ENCODE assay signal across 11 mouse cellular contexts in the genomic region with DNA sequence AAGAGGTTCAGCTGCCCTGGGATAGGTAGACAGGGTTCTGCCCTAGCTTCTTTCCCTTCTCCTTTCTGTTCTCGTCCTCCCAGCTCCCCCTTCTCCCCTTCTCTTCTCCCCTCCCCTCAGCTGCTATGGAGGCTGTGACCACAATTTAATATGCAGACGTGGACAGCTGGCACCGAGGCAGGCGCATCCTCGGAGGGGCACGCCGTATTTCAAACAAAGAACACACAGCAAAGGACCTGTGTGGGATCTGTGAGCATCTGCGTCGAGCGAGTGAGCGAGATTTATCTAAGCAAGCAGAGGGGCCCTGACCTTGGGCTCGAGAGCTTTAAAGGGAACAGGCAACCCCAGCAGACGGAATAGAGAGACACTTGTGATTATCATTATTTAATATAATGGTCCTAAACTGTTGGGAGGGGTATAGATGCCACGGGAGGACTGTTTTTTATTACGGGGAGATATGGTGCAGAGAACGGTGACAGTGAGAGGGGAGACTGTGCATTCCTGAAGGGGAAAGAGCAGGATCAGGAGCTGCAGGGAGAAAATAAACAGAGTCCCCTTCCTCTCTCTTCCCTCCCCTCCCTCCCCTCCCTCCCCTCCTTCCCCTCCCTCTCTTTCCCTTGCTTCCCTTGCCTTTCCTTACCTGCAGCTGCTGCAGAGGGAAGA. TPM values are rescaled to one million over a fixed set of nuclear protein-coding genes. Genes with fewer than 3 reads are reported as not detected.
DNase-seq lines count a peak whose midpoint lies in the region; ATAC-seq lines count a peak whose summit lies in the region.
"Had no signal": no experiment of that assay in that cellular context is flagged by ENCODE, and none has a peak within 500 bp of the region (broad histone marks: within the 10 kb centered on the region; RNA-seq: fewer than 3 reads in every experiment).

No protein-coding gene starts in this region.

- DNase-seq in heart, embryonic 10.5 days (ENCODE audit: low spot score), result no peak
- DNase-seq in heart, postnatal 36 days, result no peak
- peak; percentile 61 for DNase-seq in hindbrain, embryonic 14.5 days (ENCODE audit: low spot score)
- no peak for DNase-seq in frontal cortex, postnatal 36 days (ENCODE audit: low spot score in 2 of 2)
- DNase-seq in urinary bladder, postnatal 36 days (ENCODE audit: low spot score in 2 of 2), result no peak
- DNase-seq in ovary, postnatal 10 days (ENCODE audit: low spot score), result no peak
- DNase-seq: adrenal gland, adult 8-10 months; lung, postnatal 10 days had no signal

- H3K4me2 ChIP-seq in embryonic facial prominence, embryonic 12.5 days (replicated peaks), result peak overlapping the region; percentile 32
- peak overlapping the region; percentile 10; the same call in 1 of the 2 replicates for H3K4me2 ChIP-seq in hindbrain, embryonic 14.5 days (replicated peaks)
- peak overlapping the region; percentile 18; the same call in 1 of the 2 replicates for H3K4me2 ChIP-seq in midbrain, embryonic 15.5 days

- H3K4me1 ChIP-seq in heart, embryonic 10.5 days, result peaks cover 37% of the 10 kb centered on the region
- peaks cover 36% of the 10 kb centered on the region for H3K4me1 ChIP-seq in embryonic facial prominence, embryonic 12.5 days
- H3K4me1 ChIP-seq in hindbrain, embryonic 14.5 days (replicated peaks; ENCODE audit: control insufficient read depth, insufficient read depth, low read length), result peaks cover 54% of the 10 kb centered on the region
- peaks cover 56% of the 10 kb centered on the region for H3K4me1 ChIP-seq in midbrain, embryonic 15.5 days

- 22% methylated on average over 16 of the region's 16 CpGs for WGBS in heart, embryonic 10.5 days
- WGBS in embryonic facial prominence, embryonic 12.5 days, result 11% methylated on average over 16 of the region's 16 CpGs
- WGBS in hindbrain, embryonic 14.5 days, result 4% methylated on average over 16 of the region's 16 CpGs
- WGBS in midbrain, embryonic 15.5 days, result under 1% methylated on average over 16 of the region's 16 CpGs

- H3K27me3 ChIP-seq in heart, embryonic 10.5 days (ENCODE audit: insufficient read depth, poor library complexity, severe bottlenecking), result peaks cover 99% of the 10 kb centered on the region
- H3K27me3 ChIP-seq in embryonic facial prominence, embryonic 12.5 days, result peaks cover 19% of the 10 kb centered on the region
- H3K27me3 ChIP-seq in hindbrain, embryonic 14.5 days (ENCODE audit: control insufficient read depth, insufficient read depth, low read length), result no peaks in the 10 kb centered on the region
- no peaks in the 10 kb centered on the region for H3K27me3 ChIP-seq in midbrain, embryonic 15.5 days (replicated peaks)

- H3K27ac ChIP-seq in heart, embryonic 10.5 days, result peak overlapping the region; percentile 57; the same call in 1 of the 2 replicates
- H3K27ac ChIP-seq in embryonic facial prominence, embryonic 12.5 days, result peak overlapping the region; percentile 61
- H3K27ac ChIP-seq in hindbrain, embryonic 14.5 days, result peak overlapping the region; percentile 85
- H3K27ac ChIP-seq in midbrain, embryonic 15.5 days, result peak overlapping the region; percentile 88

- no peaks in the 10 kb centered on the region for H3K36me3 ChIP-seq in heart, embryonic 10.5 days
- H3K36me3 ChIP-seq in embryonic facial prominence, embryonic 12.5 days, result no peaks in the 10 kb centered on the region
- H3K36me3 ChIP-seq in hindbrain, embryonic 14.5 days (replicated peaks; ENCODE audit: control insufficient read depth, insufficient read depth), result no peaks in the 10 kb centered on the region
- H3K36me3 ChIP-seq in midbrain, embryonic 15.5 days (replicated peaks), result no peaks in the 10 kb centered on the region

- peak overlapping the region; percentile 37; the same call in 1 of the 2 replicates for H3K9ac ChIP-seq in embryonic facial prominence, embryonic 12.5 days
- peak overlapping the region; percentile 53 for H3K9ac ChIP-seq in hindbrain, embryonic 14.5 days
- H3K9ac ChIP-seq in midbrain, embryonic 15.5 days, result peak overlapping the region; percentile 18; the same call in 1 of the 2 replicates

- intact Hi-C loops in heart, postnatal 36 days (cut with DNase I), result no loop called here

- no peaks in the 10 kb centered on the region for H3K9me3 ChIP-seq in heart, embryonic 10.5 days
- no peaks in the 10 kb centered on the region for H3K9me3 ChIP-seq in embryonic facial prominence, embryonic 12.5 days
- no peaks in the 10 kb centered on the region for H3K9me3 ChIP-seq in hindbrain, embryonic 14.5 days (ENCODE audit: control insufficient read depth, low read length)
- H3K9me3 ChIP-seq in midbrain, embryonic 15.5 days, result no peaks in the 10 kb centered on the region

- H3K4me3 ChIP-seq in heart, embryonic 10.5 days, result peak overlapping the region; percentile 35; the same call in 1 of the 2 replicates
- no peak overlapping the region for H3K4me3 ChIP-seq in embryonic facial prominence, embryonic 12.5 days
- H3K4me3 ChIP-seq in hindbrain, embryonic 14.5 days (replicated peaks; ENCODE audit: low read length), result no peak overlapping the region
- H3K4me3 ChIP-seq in midbrain, embryonic 15.5 days, result no peak overlapping the region

- no peak for ATAC-seq in embryonic facial prominence, embryonic 12.5 days (ENCODE audit: insufficient number of reproducible peaks, insufficient read depth, low FRiP score, low TSS enrichment)
- peak; percentile 66; the same call in 1 of the 2 replicates for ATAC-seq in hindbrain, embryonic 14.5 days (ENCODE audit: low FRiP score)
- peak; percentile 73 for ATAC-seq in midbrain, embryonic 15.5 days (replicated peaks)

RNA-seq across cellular contexts. Expression of gene Gm11733, which starts 21.8 kb away (rescaled TPM):
- not detected in 2 replicates for polyA plus RNA-seq in heart, embryonic 10.5 days (2016; fragmentation: Nextera tagmentation; extraction: Ambion mirVana)
- not detected for total RNA-seq in heart, postnatal 36 days (2021)
- polyA plus RNA-seq in embryonic facial prominence, embryonic 12.5 days (2016; fragmentation: Nextera tagmentation; extraction: Ambion mirVana), result not detected in 2 replicates
- not detected in 2 replicates for polyA plus RNA-seq in hindbrain, embryonic 14.5 days (2014; fragmentation: Nextera tagmentation; extraction: Ambion mirVana)
- not detected in 2 replicates for polyA plus RNA-seq in midbrain, embryonic 15.5 days (2015; fragmentation: Nextera tagmentation; extraction: Ambion mirVana)
- total RNA-seq: adrenal gland, adult 8-10 months; MEL had no signal
